Mouse (Mus musculus) urinary bladder, postnatal 14 days (tissue): Measurements from ENCODE around the gene Rap1gap2.

Source experiments
- DNase-seq: peaks from one replicate; pipeline ENCODE4 v3.0.0; 2021; ENCODE audit warnings: low spot score

The Rap1gap2 gene

GRCm38 (mm10) chr11:74502485-74502884, 108.2 kb downstream of the Rap1gap2 start:
- DNase-seq: no peak

DNA sequence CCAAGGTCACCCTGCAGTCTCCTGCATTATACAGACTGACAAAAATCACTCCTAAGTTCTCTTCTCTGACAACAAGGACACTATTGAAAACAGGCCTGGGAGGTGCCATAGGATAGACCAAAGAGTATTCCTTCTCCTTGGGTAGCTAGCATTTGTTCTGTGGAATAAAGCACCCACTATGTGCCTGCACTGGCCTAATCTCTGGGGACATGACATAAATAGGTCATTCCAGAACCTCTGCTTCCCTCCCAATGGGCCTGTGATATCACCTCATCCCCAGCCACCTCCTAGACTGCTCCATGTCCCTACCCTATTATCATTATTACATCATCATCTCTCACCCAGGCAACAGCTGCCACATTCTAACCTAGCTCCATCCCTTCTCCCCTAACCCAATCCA, 108.7 kb downstream of the Rap1gap2 start:
- DNase-seq: no peak

GRCm38 (mm10) chr11:74501061-74501460, 109.7 kb downstream of the Rap1gap2 start:
- DNase-seq: peak; percentile 29

- no peak for DNase-seq
Measured at GRCm38 (mm10) chr11:74499521-74500099, 111.1 kb downstream of the Rap1gap2 start.

DNA sequence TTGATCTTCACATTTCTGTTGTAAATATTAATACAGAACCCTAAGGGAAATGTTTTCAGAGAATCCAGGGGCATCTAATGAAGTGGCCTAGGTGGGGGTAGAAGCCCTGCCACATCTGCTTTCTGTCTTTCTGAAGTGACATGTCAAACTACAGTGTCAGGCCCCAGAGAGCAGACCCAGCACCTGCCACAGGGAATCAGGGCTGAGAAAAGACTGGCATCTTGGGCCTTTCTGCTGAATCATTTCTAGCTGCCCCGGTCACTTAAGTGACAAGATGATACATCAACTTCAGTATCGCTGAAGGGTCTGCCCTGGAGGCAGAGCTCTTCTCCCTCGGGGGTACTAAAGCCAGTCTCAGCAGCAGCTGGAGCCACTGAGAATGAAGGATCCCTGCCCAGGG, 111.7 kb downstream of the Rap1gap2 start:
- no peak for DNase-seq

DNA sequence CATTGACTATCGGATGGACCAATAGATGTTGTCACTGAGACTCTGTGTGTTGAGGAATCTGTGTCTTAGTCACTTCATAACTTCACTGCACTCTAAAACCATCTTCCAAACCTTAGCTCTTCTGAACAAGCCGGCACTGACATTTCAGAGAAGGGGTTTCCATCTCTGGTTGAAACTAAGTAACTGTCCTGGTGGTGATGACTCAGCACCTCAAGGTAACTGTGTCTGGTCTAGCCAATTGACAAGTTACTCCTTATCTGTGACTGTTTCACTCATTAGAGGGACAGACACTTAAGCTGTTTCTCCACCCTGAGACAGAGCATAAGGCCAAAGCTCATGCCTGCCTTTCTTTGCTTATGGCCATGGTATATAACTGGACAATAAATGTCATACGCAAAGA, 114.1 kb downstream of the Rap1gap2 start:
- no peak for DNase-seq

- no peak for DNase-seq
Measured at GRCm38 (mm10) chr11:74493936-74494335, 116.8 kb downstream of the Rap1gap2 start.

- DNase-seq: no peak
Measured at GRCm38 (mm10) chr11:74493172-74493862, 117.4 kb downstream of the Rap1gap2 start.

DNA sequence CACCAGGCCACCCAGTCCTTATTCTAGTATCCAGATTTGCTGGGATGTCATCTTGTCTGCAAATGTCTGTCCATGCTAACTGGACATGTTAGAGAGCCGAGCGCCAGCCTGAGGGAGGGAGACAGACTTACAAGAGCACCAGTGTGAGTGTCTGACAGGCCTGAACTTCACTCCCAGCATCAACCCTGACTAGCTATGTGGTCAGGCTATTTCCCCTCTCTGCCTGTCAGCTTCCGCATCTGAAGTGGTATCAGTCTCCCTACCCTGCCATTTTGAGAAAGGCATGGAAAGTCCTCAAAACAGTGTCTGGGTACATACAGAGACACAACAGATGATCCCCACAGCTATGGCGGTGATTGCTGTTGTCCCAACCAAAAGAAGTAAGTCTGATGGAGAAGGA, 119.6 kb downstream of the Rap1gap2 start:
- DNase-seq: no peak

DNA sequence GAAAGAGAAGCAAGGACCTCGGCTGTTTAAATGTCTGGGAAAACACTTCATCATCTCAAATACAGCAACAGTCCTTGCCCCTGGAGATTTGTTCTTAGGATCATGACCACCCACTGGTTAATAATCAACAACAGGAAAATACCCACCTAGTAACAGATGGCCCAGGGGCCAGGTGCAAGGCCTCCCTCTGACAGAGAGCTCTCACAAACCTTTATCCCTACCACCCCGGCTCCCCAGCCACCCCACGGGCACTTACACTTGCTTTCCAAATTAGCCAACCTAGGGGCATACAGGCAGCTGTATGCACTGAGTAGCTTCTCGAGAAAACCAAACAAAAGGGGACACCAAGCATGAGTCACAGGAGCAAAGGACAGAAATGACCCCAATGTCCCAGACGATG, 121.5 kb downstream of the Rap1gap2 start:
- no peak for DNase-seq

- no peak for DNase-seq
Measured at GRCm38 (mm10) chr11:74487952-74488351, 122.8 kb downstream of the Rap1gap2 start.

- DNase-seq: no peak
Measured at GRCm38 (mm10) chr11:74485435-74486217, 125.1 kb downstream of the Rap1gap2 start.

DNA sequence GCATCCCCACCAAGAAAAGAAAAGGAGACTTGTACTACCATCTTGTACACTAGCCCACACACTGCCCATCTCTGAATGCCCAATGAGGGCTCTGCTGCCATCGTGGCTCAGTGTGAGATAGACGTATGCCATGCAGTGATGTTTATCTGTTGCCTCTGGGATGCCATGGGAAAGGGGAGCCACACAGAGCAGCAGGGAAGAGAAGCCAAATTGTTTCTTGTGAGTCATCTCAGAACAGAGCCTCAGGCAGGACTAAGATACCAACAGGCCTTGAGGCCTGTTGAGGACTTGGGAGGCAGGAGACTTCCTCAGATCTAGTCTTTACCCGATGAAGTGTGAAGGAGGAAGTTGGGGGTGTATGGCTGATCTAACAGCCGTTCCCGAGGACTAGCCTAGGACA, 126.8 kb downstream of the Rap1gap2 start:
- DNase-seq: no peak

DNA sequence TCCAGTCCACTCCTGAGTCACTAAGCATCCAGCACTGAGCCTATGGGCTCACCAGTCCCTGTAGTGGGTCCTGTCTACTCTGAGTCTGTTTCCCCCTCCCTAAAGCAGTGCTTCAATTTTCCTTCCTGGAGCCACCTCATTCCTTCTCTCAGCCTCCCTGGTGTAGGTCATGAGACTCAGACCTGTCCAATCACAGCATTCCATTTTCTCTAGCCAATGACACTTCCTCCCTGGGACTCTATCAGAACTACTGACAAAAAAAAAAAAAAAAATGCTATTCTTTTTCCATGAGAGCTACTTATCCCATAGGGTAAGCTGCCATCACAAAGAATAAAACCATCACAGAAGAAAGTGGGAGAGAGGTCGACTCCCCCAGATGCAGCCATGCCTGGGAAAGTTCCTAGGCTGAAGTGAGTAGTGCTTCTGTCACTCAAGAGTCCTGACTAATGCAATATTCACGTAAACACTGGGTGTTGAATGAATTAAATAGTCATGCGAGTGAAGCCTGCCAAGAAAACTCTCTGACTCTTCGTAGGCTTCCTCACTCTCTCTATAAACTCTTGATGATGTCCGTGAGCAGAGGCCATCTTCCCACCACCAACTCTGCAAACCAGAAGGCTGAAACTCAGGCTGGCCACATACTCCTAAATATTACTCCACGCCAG, 127.4 kb downstream of the Rap1gap2 start:
- DNase-seq: no peak

DNA sequence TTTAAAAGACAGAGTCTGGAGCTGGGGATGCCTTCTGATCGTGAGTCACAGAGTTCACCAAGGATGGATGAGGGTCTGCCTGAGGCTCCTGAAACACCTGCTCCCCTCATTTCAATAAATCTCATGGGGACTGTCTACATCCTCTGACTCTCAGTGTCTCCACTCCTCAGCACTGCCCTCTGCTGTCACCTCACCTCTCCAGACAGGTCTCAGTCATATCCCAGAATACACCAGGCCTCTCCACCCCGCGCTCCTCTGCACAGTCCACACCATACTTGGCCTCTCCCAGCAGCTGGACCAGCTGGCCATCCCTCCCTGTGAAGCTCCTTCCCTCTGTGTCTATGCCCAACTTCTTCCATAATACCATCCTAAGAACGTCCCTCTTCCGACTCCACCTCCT, 128.9 kb downstream of the Rap1gap2 start:
- no peak for DNase-seq

- DNase-seq: no peak
Measured at GRCm38 (mm10) chr11:74479715-74480289, 130.9 kb downstream of the Rap1gap2 start.

DNA sequence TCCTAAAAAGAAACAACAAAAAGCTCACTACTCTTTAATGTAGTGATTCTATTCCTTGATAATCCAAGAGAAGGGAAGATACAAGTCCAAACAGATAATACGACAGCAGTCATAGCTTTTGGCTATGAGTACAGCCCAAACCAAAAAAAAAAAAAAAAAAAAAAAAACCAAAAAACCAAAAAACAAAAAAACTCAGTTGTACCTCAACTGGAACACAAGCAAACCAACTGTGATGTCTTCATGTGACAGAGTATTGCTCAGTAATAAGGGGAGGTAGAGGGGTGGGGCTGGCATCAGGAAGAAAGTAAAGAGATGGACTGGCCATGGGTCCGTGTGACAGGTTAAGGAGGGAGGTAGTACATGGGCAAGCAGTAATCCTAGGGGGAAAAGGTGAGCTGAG, 131.8 kb downstream of the Rap1gap2 start:
- no peak for DNase-seq

DNA sequence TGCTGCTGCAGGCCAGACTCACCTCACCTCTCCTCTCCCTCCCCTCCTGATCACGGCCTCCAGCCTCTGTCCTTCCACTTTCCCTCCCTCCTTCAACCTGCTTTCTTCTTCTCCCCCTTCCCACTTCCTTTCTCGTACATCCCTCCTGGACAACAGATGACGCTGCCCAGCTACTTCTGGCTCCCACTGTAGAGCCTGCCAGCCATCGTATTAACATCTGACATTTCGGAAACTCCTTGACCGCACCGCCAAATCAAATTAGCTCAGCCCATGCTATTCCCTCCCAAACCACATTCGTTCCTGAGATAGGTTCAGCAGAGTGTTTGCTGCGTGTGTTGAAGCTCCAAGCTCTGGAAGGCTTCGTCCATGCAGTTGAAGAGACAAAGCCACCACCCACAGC, 138.0 kb downstream of the Rap1gap2 start:
- DNase-seq: no peak

GRCm38 (mm10) chr11:74468195-74468594, 142.5 kb downstream of the Rap1gap2 start:
- no peak for DNase-seq

- DNase-seq: peak; percentile 67
Measured at GRCm38 (mm10) chr11:74465712-74466111, 145.0 kb downstream of the Rap1gap2 start.

GRCm38 (mm10) chr11:74464181-74464977, 146.3 kb downstream of the Rap1gap2 start:
- no peak for DNase-seq
